In genomic region chrX:74245107-74245506, GRCm38 (mm10) we compare ENCODE assay signal across 8 mouse cellular contexts. TPM values are rescaled to one million over a fixed set of nuclear protein-coding genes. Genes with fewer than 3 reads are reported as not detected.
A peak's percentile ranks its signal among the peaks of the same experiment; 100 is the strongest.
DNase-seq lines count a peak whose midpoint lies in the region; ATAC-seq and TF ChIP-seq lines count a peak whose summit lies in the region.

No protein-coding gene starts in this region.

- no peaks in the 10 kb centered on the region for H3K27me3 ChIP-seq in forebrain, embryonic 15.5 days
- H3K27me3 ChIP-seq in liver, embryonic 14.5 days (ENCODE audit: control insufficient read depth, insufficient read depth, low read length), result no peaks in the 10 kb centered on the region; the same call in 1 of the 2 replicates

- peaks cover 16% of the 10 kb centered on the region for H3K4me1 ChIP-seq in forebrain, embryonic 15.5 days
- peaks cover 10 to 18% of the 10 kb centered on the region in 2 experiments for H3K4me1 ChIP-seq in liver, embryonic 14.5 days (replicated peaks; ENCODE audit: control insufficient read depth in 2 of 2, insufficient read depth in 2 of 2, low read length in 1 of 2)

- peaks cover 28% of the 10 kb centered on the region for H3K36me3 ChIP-seq in forebrain, embryonic 15.5 days
- H3K36me3 ChIP-seq in liver, embryonic 14.5 days (replicated peaks; ENCODE audit: control insufficient read depth, insufficient read depth, low read depth), result no peaks in the 10 kb centered on the region

- peak overlapping the region; percentile 92 for H3K27ac ChIP-seq in forebrain, embryonic 15.5 days (replicated peaks)
- H3K27ac ChIP-seq in liver, embryonic 14.5 days, result no peak overlapping the region

- H3K9ac ChIP-seq in forebrain, embryonic 15.5 days (replicated peaks), result peak overlapping the region; percentile 69
- H3K9ac ChIP-seq in liver, embryonic 14.5 days (replicated peaks), result no peak overlapping the region; the same call in 1 of the 2 replicates

- peak overlapping the region; percentile 56 for H3K4me2 ChIP-seq in forebrain, embryonic 15.5 days (replicated peaks)
- peak overlapping the region; percentile 83 for H3K4me2 ChIP-seq in liver, embryonic 14.5 days (ENCODE audit: low read depth)

- no peak for ATAC-seq in forebrain, embryonic 15.5 days (replicated peaks)
- no peak for ATAC-seq in liver, embryonic 14.5 days (ENCODE audit: insufficient read depth)

- WGBS in forebrain, embryonic 15.5 days, result 40% methylated on average over 1 of the region's 1 CpGs
- WGBS in liver, embryonic 14.5 days (ENCODE audit: insufficient replicate concordance), result 19% methylated on average over 1 of the region's 1 CpGs

- TF ChIP-seq CTCF in liver, embryonic 14.5 days (IDR thresholded peaks at IDR 0.05; ENCODE audit: low read depth), result no peak

- TF ChIP-seq EP300 in liver, embryonic 14.5 days (IDR thresholded peaks at IDR 0.05; ENCODE audit: low read depth), result no peak

- no peaks in the 10 kb centered on the region for H3K9me3 ChIP-seq in forebrain, embryonic 15.5 days
- H3K9me3 ChIP-seq in liver, embryonic 14.5 days (ENCODE audit: control insufficient read depth, low read length), result no peaks in the 10 kb centered on the region

- DNase-seq in heart, adult 11 months, result peak; percentile 76
- no peak for DNase-seq in heart, adult 8-10 months (ENCODE audit: low spot score)
- DNase-seq in CD4-positive helper T cell, adult 2 months (ENCODE audit: low read depth, low spot score), result peak; percentile 15
- no peak for DNase-seq in liver, embryonic 14.5 days (ENCODE audit: low read depth in 3 of 3, low spot score in 3 of 3)
- DNase-seq in adrenal gland, postnatal 25 days, result no peak
- no peak for DNase-seq in adrenal gland, postnatal 4 days (ENCODE audit: low spot score in 2 of 2)
- no peak for DNase-seq in adrenal gland, adult (ENCODE audit: inconsistent age in 2 of 2, low spot score in 1 of 2)

- peak overlapping the region; percentile 62 for H3K4me3 ChIP-seq in forebrain, embryonic 15.5 days
- peak overlapping the region; percentile 25 to 59; a peak in 3 of 4 replicates for H3K4me3 ChIP-seq in liver, embryonic 14.5 days (ENCODE audit: insufficient read depth in 1 of 2, low read depth in 2 of 2, low read length in 2 of 2)

RNA-seq across cellular contexts. Expression of gene Flna, which starts 4.5 kb away (rescaled TPM):
- total RNA-seq in heart, adult 8-10 months (2022), result 10 to 100 TPM; 59.1 to 98.9 (median 79.2) TPM
- polyA plus RNA-seq in forebrain, embryonic 15.5 days (2015; fragmentation: Nextera tagmentation; extraction: Ambion mirVana), result 105 and 116 TPM in 2 replicates
- 56.3 and 69.6 TPM in 2 replicates for polyA plus RNA-seq in liver, embryonic 14.5 days (2012; rRNA removed)
- polyA plus RNA-seq in liver, embryonic 14.5 days (2014; fragmentation: Nextera tagmentation; extraction: Ambion mirVana), result 36.6 and 39.2 TPM in 2 replicates
- 138 and 183 TPM in 2 replicates for total RNA-seq in adrenal gland, postnatal 25 days (2021)
- total RNA-seq in adrenal gland, postnatal 4 days (2021), result 100 to 1,000 TPM; 207 to 261 TPM

RNA-seq across cellular contexts. Expression of gene Emd, which starts 9.4 kb away (rescaled TPM):
- total RNA-seq in heart, adult 8-10 months (2022), result 10 to 100 TPM; 31.5 to 38.2 (median 33.4) TPM
- 17.7 and 18.1 TPM in 2 replicates for polyA plus RNA-seq in forebrain, embryonic 15.5 days (2015; fragmentation: Nextera tagmentation; extraction: Ambion mirVana)
- polyA plus RNA-seq in liver, embryonic 14.5 days (2012; rRNA removed), result 27.3 and 43.6 TPM in 2 replicates
- 9.4 and 11.1 TPM in 2 replicates for polyA plus RNA-seq in liver, embryonic 14.5 days (2014; fragmentation: Nextera tagmentation; extraction: Ambion mirVana)
- 38.8 and 53.8 TPM in 2 replicates for total RNA-seq in adrenal gland, postnatal 25 days (2021)
- total RNA-seq in adrenal gland, postnatal 4 days (2021), result 10 to 100 TPM; 46.9 to 51.7 TPM

RNA-seq across cellular contexts. Expression of gene Rpl10, which starts 25.5 kb away (rescaled TPM):
- 100 to 1,000 TPM; 121 to 325 (median 211) TPM for total RNA-seq in heart, adult 8-10 months (2022)
- 503 and 525 TPM in 2 replicates for polyA plus RNA-seq in forebrain, embryonic 15.5 days (2015; fragmentation: Nextera tagmentation; extraction: Ambion mirVana)
- 942 and 1,216 TPM in 2 replicates for polyA plus RNA-seq in liver, embryonic 14.5 days (2012; rRNA removed)
- 522 and 532 TPM in 2 replicates for polyA plus RNA-seq in liver, embryonic 14.5 days (2014; fragmentation: Nextera tagmentation; extraction: Ambion mirVana)
- 164 and 380 TPM in 2 replicates for total RNA-seq in adrenal gland, postnatal 25 days (2021)
- total RNA-seq in adrenal gland, postnatal 4 days (2021), result 100 to 1,000 TPM; 472 to 522 TPM

RNA-seq across cellular contexts. Expression of gene Taz, which starts 36.6 kb away (rescaled TPM):
- total RNA-seq in heart, adult 8-10 months (2022), result 10 to 100 TPM; 47.1 to 63.2 (median 49.8) TPM
- polyA plus RNA-seq in forebrain, embryonic 15.5 days (2015; fragmentation: Nextera tagmentation; extraction: Ambion mirVana), result 93.6 and 101 TPM in 2 replicates
- polyA plus RNA-seq in liver, embryonic 14.5 days (2012; rRNA removed), result 16.1 and 18.7 TPM in 2 replicates
- 18.7 and 21.6 TPM in 2 replicates for polyA plus RNA-seq in liver, embryonic 14.5 days (2014; fragmentation: Nextera tagmentation; extraction: Ambion mirVana)
- total RNA-seq in adrenal gland, postnatal 25 days (2021), result 75.4 and 94.9 TPM in 2 replicates
- 100 to 1,000 TPM in 1 of 2 experiments, 10 to 100 TPM in 1; 95.2 to 102 TPM for total RNA-seq in adrenal gland, postnatal 4 days (2021)

RNA-seq across cellular contexts. Expression of gene Dnase1l1, which starts 37.0 kb away (rescaled TPM):
- 10 to 100 TPM; 17.7 to 20.0 (median 18.3) TPM for total RNA-seq in heart, adult 8-10 months (2022)
- polyA plus RNA-seq in forebrain, embryonic 15.5 days (2015; fragmentation: Nextera tagmentation; extraction: Ambion mirVana), result 2.2 and 2.4 TPM in 2 replicates
- 19.5 and 22.6 TPM in 2 replicates for polyA plus RNA-seq in liver, embryonic 14.5 days (2012; rRNA removed)
- 20.9 and 23.8 TPM in 2 replicates for polyA plus RNA-seq in liver, embryonic 14.5 days (2014; fragmentation: Nextera tagmentation; extraction: Ambion mirVana)
- 17.8 and 20.3 TPM in 2 replicates for total RNA-seq in adrenal gland, postnatal 25 days (2021)
- 10 to 100 TPM; 13.5 to 16.4 TPM for total RNA-seq in adrenal gland, postnatal 4 days (2021)

Comparison
In these comparisons a context has a peak if more than half of its experiments do, and no peak if none do; other contexts are left out.
1. DNase-seq: peak in heart, adult 11 months (single experiment) and CD4-positive helper T cell, adult 2 months (single experiment); none in heart, adult 8-10 months (single experiment), liver, embryonic 14.5 days (0 of 3), adrenal gland, postnatal 25 days (single experiment), adrenal gland, postnatal 4 days (0 of 2) and adrenal gland, adult (0 of 2).